Mouse (Mus musculus): ENCODE data around the gene Timmdc1. TPM values are rescaled to one million over a fixed set of nuclear protein-coding genes. Genes with fewer than 3 reads are reported as not detected.

Timmdc1 gene
- polyA plus RNA-seq (2015; fragmentation: Nextera tagmentation; extraction: Ambion mirVana) = 25.3 and 27.3 TPM in 2 replicates

DNA sequence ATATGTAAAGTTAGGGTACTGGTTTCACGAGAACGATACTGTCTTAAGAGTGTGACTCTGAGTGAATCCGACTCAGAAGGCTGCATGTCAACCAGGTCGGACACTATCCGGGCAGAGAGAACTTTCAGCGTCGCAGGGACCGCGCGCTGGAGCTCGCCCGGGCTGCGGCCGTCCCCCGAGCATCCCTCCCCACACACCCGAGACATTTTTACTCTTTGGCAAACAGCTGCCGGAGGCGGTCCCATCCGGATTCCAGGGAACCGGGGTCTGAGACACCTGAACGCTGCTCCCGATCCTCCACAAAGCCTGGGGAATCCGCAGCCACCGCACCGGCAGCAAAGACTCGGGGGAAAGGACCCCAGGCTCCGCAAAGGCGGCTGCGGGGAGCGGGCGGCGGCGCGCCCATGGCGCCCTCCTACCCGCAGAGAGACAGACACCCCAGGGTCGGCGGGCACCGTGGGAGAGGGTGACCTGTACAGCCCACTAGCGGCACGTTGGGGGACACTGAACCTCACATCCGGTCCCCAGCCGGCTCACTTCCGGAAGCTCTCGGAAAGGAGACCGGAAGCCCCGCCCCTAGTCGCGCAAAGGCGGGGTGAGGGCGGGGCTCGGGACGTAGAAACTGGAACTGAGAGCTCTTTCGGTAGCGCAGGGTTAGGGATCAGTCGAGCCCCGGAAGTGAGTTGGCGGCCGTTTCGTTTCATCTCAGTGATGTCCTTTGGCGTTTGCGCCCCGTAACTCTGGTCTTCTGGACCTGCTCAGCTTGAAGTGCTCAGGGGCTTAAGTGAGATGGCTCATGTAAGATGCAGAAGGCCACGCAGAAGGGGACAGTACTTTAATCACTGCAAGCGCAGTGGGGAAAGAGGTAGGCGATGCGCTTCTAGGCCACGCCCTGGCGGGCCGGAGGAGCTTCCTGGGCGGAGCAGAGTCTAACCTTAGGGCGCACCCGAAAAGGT lies at the start of gene Timmdc1:
Timmdc1 (minus strand) TSS at position 535 of the 956 bp plus-strand sequence.
- peak within 1 kb of the TSS; percentile 98 for H3K4me3 ChIP-seq (replicated peaks)
- under 1% methylated on average over 73 of the region's 73 CpGs for WGBS
- 0 out of 2 replicates have a peak, but pooled peaks cover 8% of the 10 kb centered on the region for H3K36me3 ChIP-seq
- peak within 1 kb of the TSS; percentile 87 for H3K9ac ChIP-seq
- H3K27me3 ChIP-seq (replicated peaks) = no peaks in the 10 kb centered on the region
- H3K9me3 ChIP-seq = no peaks in the 10 kb centered on the region
- peak within 1 kb of the TSS; percentile 64 for H3K4me2 ChIP-seq
- peak; percentile 98 for ATAC-seq (ENCODE audit: insufficient read depth, low FRiP score, low read depth)
- peak within 1 kb of the TSS; percentile 97 for H3K27ac ChIP-seq
- 0 out of 2 replicates have a peak, but pooled peaks cover 5% of the 10 kb centered on the region for H3K4me1 ChIP-seq

DNA sequence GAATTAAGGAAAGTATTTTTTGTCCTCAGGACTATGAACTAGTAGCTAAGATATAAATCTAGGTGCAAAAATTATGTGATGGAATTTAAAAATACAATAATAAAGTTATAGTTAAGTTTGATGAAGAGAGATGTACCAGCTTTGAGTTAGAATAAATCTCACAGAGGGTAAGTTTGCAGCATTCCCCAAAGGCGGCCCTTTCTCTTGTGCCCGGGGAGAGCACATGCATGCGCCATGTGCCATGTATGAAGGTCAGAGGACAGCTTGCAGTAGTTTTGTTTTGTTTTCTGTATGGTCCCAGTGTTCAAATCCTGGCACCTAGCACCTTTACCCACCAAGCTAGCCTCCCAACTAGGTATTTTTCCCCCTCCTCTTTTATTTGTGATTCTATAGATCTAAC lies 49.0 kb upstream of the Timmdc1 start:
- Histone ChIP-seq H3K9ac (no peak overlapping the region), H3K27ac (no peak overlapping the region), H3K9me3 (no peaks in the 10 kb centered on the region), H3K4me3 (replicated peaks) (no peak overlapping the region), H3K36me3 (peaks cover 41% of the 10 kb centered on the region; the same call in 1 of the 2 replicates), H3K27me3 (replicated peaks) (no peaks in the 10 kb centered on the region), H3K4me2 (no peak overlapping the region), H3K4me1 (no peaks in the 10 kb centered on the region)
- ATAC-seq (ENCODE audit: insufficient read depth, low FRiP score, low read depth) = no peak
- WGBS = 99% methylated on average over 3 of the region's 3 CpGs

DNA sequence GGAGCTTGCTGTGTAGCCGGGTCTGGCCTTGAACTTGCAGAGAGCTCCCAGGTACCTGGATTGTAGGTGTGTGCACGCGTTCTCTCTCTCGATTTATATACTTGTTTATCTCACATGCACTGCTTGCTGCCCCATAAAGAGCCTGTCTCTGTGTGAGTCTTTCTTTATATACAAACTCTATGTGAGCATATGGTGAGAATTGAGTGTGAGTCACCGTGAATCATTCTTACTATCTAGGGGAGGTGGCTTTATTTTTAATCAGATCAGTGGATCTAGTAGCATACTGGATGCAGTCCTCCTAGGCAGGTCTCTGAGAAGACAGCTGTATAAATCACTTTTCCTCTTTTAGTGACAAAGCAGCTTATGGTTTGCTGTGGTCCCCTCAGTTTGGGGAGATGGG lies 45.7 kb upstream of the Timmdc1 start:
- Histone ChIP-seq H3K4me3 (replicated peaks) (no peak overlapping the region), H3K9ac (no peak overlapping the region), H3K27ac (no peak overlapping the region), H3K27me3 (replicated peaks) (no peaks in the 10 kb centered on the region), H3K36me3 (peaks cover 44% of the 10 kb centered on the region), H3K4me2 (no peak overlapping the region), H3K9me3 (no peaks in the 10 kb centered on the region), H3K4me1 (no peaks in the 10 kb centered on the region)
- WGBS = 94% methylated on average over 5 of the region's 5 CpGs
- no peak for ATAC-seq (ENCODE audit: insufficient read depth, low FRiP score, low read depth)

DNA sequence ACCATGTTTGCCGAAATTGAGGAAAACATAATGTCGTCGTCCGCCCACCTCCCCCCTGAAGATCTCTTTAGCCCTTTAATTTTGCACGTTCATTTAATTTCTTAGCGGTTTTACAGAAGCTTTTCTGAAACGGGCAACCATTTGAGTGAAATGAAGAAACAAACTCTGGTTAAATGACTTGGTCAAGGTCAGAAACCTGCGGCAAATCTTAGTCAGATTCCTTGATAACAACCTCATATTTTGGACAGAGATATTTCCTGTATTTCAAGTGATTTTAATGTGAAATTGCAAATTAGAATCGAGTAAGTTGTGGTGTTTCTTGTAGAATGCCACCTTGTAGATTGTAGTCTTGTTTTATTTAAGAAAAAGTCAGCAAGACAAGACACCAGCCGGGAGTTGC lies 41.1 kb upstream of the Timmdc1 start:
- no peak overlapping the region for H3K27ac ChIP-seq
- H3K4me3 ChIP-seq (replicated peaks) = peak overlapping the region; percentile 93
- H3K9me3 ChIP-seq = no peaks in the 10 kb centered on the region
- no peak for ATAC-seq (ENCODE audit: insufficient read depth, low FRiP score, low read depth)
- no peaks in the 10 kb centered on the region for H3K4me1 ChIP-seq
- H3K4me2 ChIP-seq = peak overlapping the region; percentile 56
- H3K36me3 ChIP-seq = peaks cover 24% of the 10 kb centered on the region
- peaks cover 5% of the 10 kb centered on the region; the same call in 1 of the 2 replicates for H3K27me3 ChIP-seq (replicated peaks)
- peak overlapping the region; percentile 92; the same call in 1 of the 2 replicates for H3K9ac ChIP-seq
- 28% methylated on average over 10 of the region's 10 CpGs for WGBS

DNA sequence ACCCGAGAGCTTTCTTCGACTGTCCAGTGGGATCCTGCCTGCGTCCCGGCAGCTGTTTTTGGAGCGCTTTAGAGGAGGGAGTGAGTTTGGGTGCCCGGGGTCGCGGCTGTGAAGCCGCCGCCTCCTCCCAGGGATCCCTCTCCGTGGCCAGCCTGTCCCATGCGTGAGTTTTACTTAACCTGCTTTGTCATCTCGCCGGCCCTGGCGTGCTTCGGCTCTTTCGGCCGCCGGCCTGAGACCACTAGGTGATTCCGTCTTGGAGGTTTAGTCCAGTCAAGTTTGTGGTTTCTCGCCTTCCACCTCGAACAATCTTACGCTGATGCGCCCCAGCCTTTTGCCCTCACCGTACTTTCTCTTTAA lies 40.5 kb upstream of the Timmdc1 start:
- peak overlapping the region; percentile 56 for H3K4me2 ChIP-seq
- peak overlapping the region; percentile 92 for H3K9ac ChIP-seq
- peak overlapping the region; percentile 80 for H3K27ac ChIP-seq
- peaks cover 5% of the 10 kb centered on the region; the same call in 1 of the 2 replicates for H3K27me3 ChIP-seq (replicated peaks)
- ATAC-seq (ENCODE audit: insufficient read depth, low FRiP score, low read depth) = no peak
- no peaks in the 10 kb centered on the region for H3K4me1 ChIP-seq
- WGBS = under 1% methylated on average over 25 of the region's 25 CpGs
- no peaks in the 10 kb centered on the region for H3K9me3 ChIP-seq
- H3K36me3 ChIP-seq = peaks cover 18% of the 10 kb centered on the region
- peak overlapping the region; percentile 93 for H3K4me3 ChIP-seq (replicated peaks)

DNA sequence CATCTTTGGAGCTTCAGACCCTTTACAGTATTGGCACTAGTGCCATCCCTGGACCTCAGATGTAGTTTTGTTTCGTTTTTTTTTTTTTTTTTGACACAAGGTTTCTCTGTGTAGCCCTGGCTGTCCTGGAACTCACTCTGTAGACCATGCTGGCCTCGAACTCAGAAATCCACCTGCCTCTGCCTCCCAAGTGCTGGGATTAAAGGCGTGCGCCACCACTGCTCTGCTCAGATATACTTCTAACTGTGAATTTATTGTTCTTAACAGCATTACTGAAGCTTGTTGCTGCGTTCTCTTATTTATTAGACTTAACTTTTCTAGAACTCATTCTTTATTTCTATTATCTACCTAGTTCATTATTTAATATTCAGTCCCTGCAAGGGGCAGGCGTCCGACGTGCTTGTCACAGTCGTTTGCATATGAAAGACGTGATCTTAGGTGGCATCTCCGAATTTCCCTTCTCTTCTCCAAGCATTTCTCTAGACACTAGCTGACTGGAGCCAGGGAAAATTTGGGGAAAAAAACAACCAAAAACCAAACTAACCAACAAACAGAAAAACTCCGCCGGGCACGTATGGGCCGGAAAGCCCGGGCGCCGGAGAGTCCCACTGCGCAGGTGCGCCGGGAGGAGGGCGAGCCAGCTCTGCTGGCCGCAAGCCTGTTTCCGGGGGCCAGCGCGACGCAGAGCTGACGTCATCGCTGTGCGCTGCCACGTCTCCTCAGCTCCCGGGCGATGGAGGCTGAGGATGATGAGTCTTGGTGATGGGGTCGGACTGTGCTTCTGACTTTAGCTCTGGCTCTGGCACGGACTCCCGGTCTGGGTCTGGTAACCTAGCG lies 39.9 kb upstream of the Timmdc1 start:
- peak; percentile 96 for ATAC-seq (ENCODE audit: insufficient read depth, low FRiP score, low read depth)
- 6% methylated on average over 37 of the region's 37 CpGs for WGBS
- H3K4me1 ChIP-seq = no peaks in the 10 kb centered on the region

DNA sequence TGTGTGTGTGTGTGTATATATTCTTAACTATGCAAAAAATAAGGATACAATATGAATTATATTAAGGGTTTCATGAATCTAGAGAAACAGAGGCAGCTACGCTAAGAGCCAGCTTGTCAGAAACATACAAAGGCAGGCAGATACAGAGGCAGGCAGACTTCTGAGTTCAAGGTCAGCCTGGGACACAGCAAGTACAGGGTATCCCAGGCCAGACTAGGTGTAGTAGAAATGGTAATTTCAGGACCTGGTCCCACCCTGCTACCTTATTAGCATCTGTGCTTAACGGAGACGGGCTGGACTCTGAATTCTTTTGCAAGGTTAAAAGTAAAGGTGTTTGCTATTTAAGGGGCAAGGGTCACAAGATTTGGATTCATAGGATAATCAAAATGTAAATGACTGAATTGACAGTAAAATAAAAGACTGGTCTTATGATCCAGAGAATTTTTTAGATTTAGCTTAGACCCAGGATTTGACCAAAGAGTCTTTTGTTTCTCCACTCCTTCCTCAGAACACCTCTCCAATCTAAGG lies 35.8 kb upstream of the Timmdc1 start, which contains the start of gene Tmem39a:
Tmem39a (plus strand) TSS at position 478 of the 528 bp plus-strand sequence.
- WGBS = 79% methylated on average over 3 of the region's 3 CpGs
- H3K27ac ChIP-seq = no peak within 1 kb of the TSS
- ATAC-seq (ENCODE audit: insufficient read depth, low FRiP score, low read depth) = no peak

More for the DNA sequence above, 39.9 kb upstream of the Timmdc1 start:
- H3K9ac ChIP-seq = peak overlapping the region; percentile 92
- peak overlapping the region; percentile 56 for H3K4me2 ChIP-seq
- peaks cover 16% of the 10 kb centered on the region; the same call in 1 of the 2 replicates for H3K36me3 ChIP-seq
- peak overlapping the region; percentile 93 for H3K4me3 ChIP-seq (replicated peaks)
- H3K9me3 ChIP-seq = no peaks in the 10 kb centered on the region
- peak overlapping the region; percentile 80 for H3K27ac ChIP-seq
- peaks cover 5% of the 10 kb centered on the region; the same call in 1 of the 2 replicates for H3K27me3 ChIP-seq (replicated peaks)

DNA sequence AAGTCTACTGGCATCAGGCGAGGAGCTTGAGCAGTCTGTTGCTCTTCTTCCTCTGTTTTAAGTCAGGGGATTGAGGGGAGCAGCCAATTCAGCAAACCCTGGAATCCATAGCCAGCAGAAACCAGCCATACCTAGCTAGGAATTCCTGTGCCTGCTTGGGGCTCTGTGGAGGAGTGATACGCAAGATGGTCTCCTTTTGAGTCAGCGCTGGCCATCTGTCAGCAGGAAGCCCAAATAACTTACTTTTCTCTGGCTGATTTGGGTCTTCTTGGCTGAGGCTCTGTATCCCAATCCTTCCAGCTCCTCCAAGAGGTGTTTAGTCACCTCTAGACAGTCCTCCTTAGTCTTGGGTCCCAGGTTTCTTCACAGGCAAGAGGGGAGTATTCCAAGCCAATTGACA lies 33.5 kb upstream of the Timmdc1 start:
- Histone ChIP-seq H3K9ac (no peak overlapping the region), H3K36me3 (no peaks in the 10 kb centered on the region), H3K4me2 (no peak overlapping the region), H3K4me1 (no peaks in the 10 kb centered on the region), H3K4me3 (replicated peaks) (no peak overlapping the region), H3K27me3 (replicated peaks) (peaks cover 8% of the 10 kb centered on the region; the same call in 1 of the 2 replicates), H3K27ac (no peak overlapping the region), H3K9me3 (no peaks in the 10 kb centered on the region)
- 87% methylated on average over 3 of the region's 3 CpGs for WGBS
- ATAC-seq (ENCODE audit: insufficient read depth, low FRiP score, low read depth) = no peak

More for the DNA sequence above, 35.8 kb upstream of the Timmdc1 start, which contains the start of gene Tmem39a:
- Histone ChIP-seq H3K9ac (no peak within 1 kb of the TSS), H3K27me3 (replicated peaks) (peaks cover 8% of the 10 kb centered on the region; the same call in 1 of the 2 replicates), H3K4me2 (no peak within 1 kb of the TSS), H3K9me3 (no peaks in the 10 kb centered on the region), H3K4me1 (no peaks in the 10 kb centered on the region), H3K36me3 (no peaks in the 10 kb centered on the region), H3K4me3 (replicated peaks) (no peak within 1 kb of the TSS)

DNA sequence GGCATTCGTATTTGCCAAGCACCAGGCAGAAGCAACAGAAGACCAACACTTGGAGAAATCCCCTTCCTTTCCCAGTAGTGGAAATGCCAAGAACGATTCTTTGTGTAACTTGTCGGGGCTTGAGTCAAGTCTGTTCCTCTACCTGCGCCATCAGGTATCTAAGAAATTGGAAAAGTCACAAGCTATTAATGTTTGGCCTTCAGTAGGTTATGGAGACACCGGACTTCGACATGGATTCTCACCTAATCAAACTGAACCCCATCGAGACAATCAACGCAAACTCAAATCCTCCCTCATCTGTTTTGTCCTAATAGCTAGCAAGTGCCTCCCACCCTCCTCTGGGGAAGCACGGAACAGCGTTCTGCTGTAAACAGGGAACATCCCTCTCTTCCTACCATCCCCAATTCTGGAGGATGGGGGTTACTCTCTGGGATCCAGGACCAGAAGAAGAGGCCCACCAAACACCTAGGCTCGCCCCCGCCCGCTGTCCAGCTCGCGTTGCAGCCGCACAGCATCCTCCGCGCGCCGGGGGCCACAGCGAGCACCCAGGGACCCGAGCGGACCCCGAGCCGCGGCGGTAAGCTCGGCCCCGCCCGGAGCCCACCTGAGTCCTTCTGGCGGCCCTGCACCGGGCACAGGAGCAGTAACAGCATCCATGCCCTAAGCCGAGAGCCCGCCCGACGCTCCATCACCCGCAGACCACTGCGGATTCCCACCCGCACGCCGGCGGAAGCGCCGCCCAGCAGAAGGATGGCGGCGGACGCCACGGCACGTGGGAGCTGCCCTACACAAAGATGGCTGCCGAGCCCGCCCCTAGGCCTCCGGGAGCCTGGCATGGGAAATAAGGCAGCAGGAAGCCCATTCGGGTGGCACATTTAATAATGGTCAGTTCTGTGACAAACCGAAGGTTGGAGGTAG lies 27.3 kb upstream of the Timmdc1 start, which contains the start of gene Poglut1:
Poglut1 (minus strand) TSS at position 780 of the 918 bp plus-strand sequence.
- peak; percentile 88 for ATAC-seq (ENCODE audit: insufficient read depth, low FRiP score, low read depth)
- Histone ChIP-seq H3K27me3 (replicated peaks) (0 out of 2 replicates have a peak, but pooled peaks cover 2% of the 10 kb centered on the region), H3K27ac (no peak within 1 kb of the TSS), H3K9me3 (no peaks in the 10 kb centered on the region), H3K9ac (peak within 1 kb of the TSS; percentile 86), H3K4me1 (0 out of 2 replicates have a peak, but pooled peaks cover 8% of the 10 kb centered on the region), H3K4me3 (replicated peaks) (peak within 1 kb of the TSS; percentile 96), H3K36me3 (peaks cover 12% of the 10 kb centered on the region; the same call in 1 of the 2 replicates), H3K4me2 (peak within 1 kb of the TSS; percentile 91)
- WGBS = 2% methylated on average over 54 of the region's 54 CpGs

DNA sequence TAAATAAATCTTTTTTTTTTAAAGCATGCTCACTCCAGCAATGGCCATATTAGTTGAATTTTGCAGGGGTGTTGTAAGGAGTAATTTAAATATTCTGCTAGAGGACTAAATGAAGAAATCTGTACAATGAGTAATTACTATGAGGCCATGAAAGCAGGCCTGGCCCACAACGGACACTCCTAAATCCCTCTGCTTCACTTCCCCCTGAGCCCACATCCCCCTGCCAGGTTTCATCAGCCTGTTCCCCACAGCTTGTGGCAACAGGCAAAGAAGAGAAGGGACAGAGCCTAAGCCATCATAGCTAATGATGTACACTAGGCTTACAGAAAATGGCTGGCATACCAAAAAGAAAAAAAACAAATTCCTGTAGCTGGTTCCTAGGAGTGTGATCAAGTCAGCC lies 25.5 kb upstream of the Timmdc1 start:
- WGBS = 92% methylated on average over 1 of the region's 1 CpGs
- no peaks in the 10 kb centered on the region for H3K27me3 ChIP-seq (replicated peaks)
- no peak overlapping the region for H3K27ac ChIP-seq
- H3K4me1 ChIP-seq = 0 out of 2 replicates have a peak, but pooled peaks cover 8% of the 10 kb centered on the region
- H3K4me3 ChIP-seq (replicated peaks) = no peak overlapping the region
- H3K36me3 ChIP-seq = peaks cover 13% of the 10 kb centered on the region; the same call in 1 of the 2 replicates
- no peaks in the 10 kb centered on the region for H3K9me3 ChIP-seq
- no peak for ATAC-seq (ENCODE audit: insufficient read depth, low FRiP score, low read depth)
- no peak overlapping the region for H3K4me2 ChIP-seq
- H3K9ac ChIP-seq = no peak overlapping the region

All from stomach, embryonic 15.5 days (tissue).